10 mouse cellular contexts compared by ENCODE assay signal in the genomic region with DNA sequence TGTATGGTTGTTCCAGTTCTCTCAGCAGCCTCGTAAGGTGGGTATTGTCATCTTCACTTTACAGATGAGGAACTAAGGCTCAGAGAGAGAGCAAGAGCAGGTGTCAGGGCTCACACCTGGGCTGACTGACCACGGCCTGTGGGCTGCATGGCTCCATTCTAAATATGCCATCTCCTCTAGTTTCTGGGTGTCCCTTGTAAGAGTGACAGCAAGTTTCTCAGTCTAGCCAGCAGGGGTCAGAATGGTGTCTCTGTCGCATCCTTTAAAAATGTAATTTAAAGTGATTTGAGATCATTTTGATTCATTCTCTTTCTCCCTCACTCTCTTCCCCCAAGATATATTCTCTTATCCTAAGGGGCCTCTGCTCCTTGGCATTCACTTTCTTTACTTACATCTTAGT. TPM values are rescaled to one million over a fixed set of nuclear protein-coding genes. Genes with fewer than 3 reads are reported as not detected.
A peak's percentile ranks its signal among the peaks of the same experiment; 100 is the strongest.
DNase-seq lines count a peak whose midpoint lies in the region; ATAC-seq and TF ChIP-seq lines count a peak whose summit lies in the region.
"Had no signal": no experiment of that assay in that cellular context is flagged by ENCODE, and none has a peak within 500 bp of the region (broad histone marks: within the 10 kb centered on the region; RNA-seq: fewer than 3 reads in every experiment).

No protein-coding gene starts in this region.

- no peaks in the 10 kb centered on the region for H3K27me3 ChIP-seq in hindbrain, postnatal 0 days (ENCODE audit: insufficient read depth, low read length)
- H3K27me3 ChIP-seq in hindbrain, embryonic 14.5 days (ENCODE audit: control insufficient read depth, insufficient read depth, low read length): no peaks in the 10 kb centered on the region
- no peaks in the 10 kb centered on the region for H3K27me3 ChIP-seq in midbrain, embryonic 14.5 days (ENCODE audit: control insufficient read depth, insufficient read depth, low read length)
- H3K27me3 ChIP-seq in midbrain, embryonic 10.5 days (ENCODE audit: low read depth, poor library complexity, severe bottlenecking): no peaks in the 10 kb centered on the region
- H3K27me3 ChIP-seq in neural tube, embryonic 15.5 days (replicated peaks): no peaks in the 10 kb centered on the region
- H3K27me3 ChIP-seq: lung, embryonic 15.5 days; neural tube, embryonic 13.5 days had no signal

- TF ChIP-seq CTCF in hindbrain, postnatal 0 days (IDR thresholded peaks at IDR 0.05; ENCODE audit: low read depth): peak; percentile 60

- no peak overlapping the region for H3K9ac ChIP-seq in hindbrain, postnatal 0 days (replicated peaks; ENCODE audit: low read length)
- H3K9ac ChIP-seq in hindbrain, embryonic 14.5 days: no peak overlapping the region
- H3K9ac ChIP-seq in midbrain, embryonic 14.5 days (replicated peaks; ENCODE audit: low read length): no peak overlapping the region
- no peak overlapping the region for H3K9ac ChIP-seq in neural tube, embryonic 15.5 days (replicated peaks)
- H3K9ac ChIP-seq: lung, embryonic 15.5 days; neural tube, embryonic 13.5 days had no signal

- no peak overlapping the region for H3K4me3 ChIP-seq in hindbrain, postnatal 0 days (ENCODE audit: low read length)
- H3K4me3 ChIP-seq in hindbrain, embryonic 14.5 days (replicated peaks; ENCODE audit: low read length): no peak overlapping the region
- H3K4me3 ChIP-seq in midbrain, embryonic 14.5 days (replicated peaks; ENCODE audit: low read depth, low read length): no peak overlapping the region
- no peak overlapping the region for H3K4me3 ChIP-seq in midbrain, embryonic 10.5 days
- no peak overlapping the region for H3K4me3 ChIP-seq in neural tube, embryonic 15.5 days (replicated peaks)
- H3K4me3 ChIP-seq: lung, embryonic 15.5 days; neural tube, embryonic 13.5 days had no signal

- no peaks in the 10 kb centered on the region for H3K4me1 ChIP-seq in hindbrain, postnatal 0 days (ENCODE audit: insufficient read depth, low read length)
- H3K4me1 ChIP-seq in hindbrain, embryonic 14.5 days (replicated peaks; ENCODE audit: control insufficient read depth, insufficient read depth, low read length): no peaks in the 10 kb centered on the region
- H3K4me1 ChIP-seq in midbrain, embryonic 14.5 days (ENCODE audit: control insufficient read depth, insufficient read depth, low read length): no peaks in the 10 kb centered on the region
- H3K4me1 ChIP-seq in midbrain, embryonic 10.5 days: no peaks in the 10 kb centered on the region
- H3K4me1 ChIP-seq in neural tube, embryonic 15.5 days: no peaks in the 10 kb centered on the region
- H3K4me1 ChIP-seq: lung, embryonic 15.5 days; neural tube, embryonic 13.5 days had no signal

- DNase-seq in hindbrain, postnatal 0 days (ENCODE audit: low spot score): peak; percentile 39
- no peak for DNase-seq in hindbrain, embryonic 14.5 days (ENCODE audit: low spot score)
- peak; percentile 57 for DNase-seq in midbrain, embryonic 14.5 days
- no peak for DNase-seq in midbrain, embryonic 10.5 days (ENCODE audit: low spot score)
- peak; percentile 17 for DNase-seq in adipocyte (ENCODE audit: low spot score)
- peak; percentile 33 for DNase-seq in thymus, postnatal 0 days (ENCODE audit: low spot score)
- no peak for DNase-seq in ovary, adult 18-20 months (ENCODE audit: low spot score)

- 67% methylated on average over 3 of the region's 3 CpGs for WGBS in hindbrain, postnatal 0 days
- WGBS in hindbrain, embryonic 14.5 days: 81% methylated on average over 3 of the region's 3 CpGs
- WGBS in midbrain, embryonic 14.5 days: 81% methylated on average over 3 of the region's 3 CpGs
- 84% methylated on average over 3 of the region's 3 CpGs for WGBS in midbrain, embryonic 10.5 days
- 74% methylated on average over 3 of the region's 3 CpGs for WGBS in neural tube, embryonic 15.5 days

- no peak overlapping the region for H3K4me2 ChIP-seq in hindbrain, postnatal 0 days (ENCODE audit: low read depth, low read length)
- no peak overlapping the region for H3K4me2 ChIP-seq in hindbrain, embryonic 14.5 days (replicated peaks)
- no peak overlapping the region for H3K4me2 ChIP-seq in midbrain, embryonic 14.5 days (ENCODE audit: low read length)
- H3K4me2 ChIP-seq in neural tube, embryonic 15.5 days: no peak overlapping the region
- H3K4me2 ChIP-seq: lung, embryonic 15.5 days; neural tube, embryonic 13.5 days had no signal

- H3K9me3 ChIP-seq in hindbrain, postnatal 0 days (ENCODE audit: low read length): no peaks in the 10 kb centered on the region
- no peaks in the 10 kb centered on the region for H3K9me3 ChIP-seq in hindbrain, embryonic 14.5 days (ENCODE audit: control insufficient read depth, low read length)
- H3K9me3 ChIP-seq in midbrain, embryonic 14.5 days (ENCODE audit: control insufficient read depth, low read length): no peaks in the 10 kb centered on the region
- H3K9me3 ChIP-seq in midbrain, embryonic 10.5 days (replicated peaks): no peaks in the 10 kb centered on the region
- H3K9me3 ChIP-seq in neural tube, embryonic 15.5 days (replicated peaks): no peaks in the 10 kb centered on the region
- H3K9me3 ChIP-seq: lung, embryonic 15.5 days; neural tube, embryonic 13.5 days had no signal

- no peak overlapping the region for H3K27ac ChIP-seq in hindbrain, postnatal 0 days
- no peak overlapping the region for H3K27ac ChIP-seq in hindbrain, embryonic 14.5 days
- H3K27ac ChIP-seq in midbrain, embryonic 14.5 days (replicated peaks; ENCODE audit: low read depth, low read length): no peak overlapping the region
- H3K27ac ChIP-seq in midbrain, embryonic 10.5 days (replicated peaks): no peak overlapping the region
- no peak overlapping the region for H3K27ac ChIP-seq in neural tube, embryonic 15.5 days (replicated peaks)
- H3K27ac ChIP-seq: lung, embryonic 15.5 days; neural tube, embryonic 13.5 days had no signal

- no peak for ATAC-seq in hindbrain, postnatal 0 days
- ATAC-seq in hindbrain, embryonic 14.5 days (ENCODE audit: low FRiP score): no peak
- no peak for ATAC-seq in midbrain, embryonic 14.5 days (ENCODE audit: low FRiP score, low TSS enrichment)
- ATAC-seq in neural tube, embryonic 15.5 days (ENCODE audit: low FRiP score): no peak

- peaks cover 18% of the 10 kb centered on the region for H3K36me3 ChIP-seq in hindbrain, postnatal 0 days (ENCODE audit: insufficient read depth, low read length)
- H3K36me3 ChIP-seq in hindbrain, embryonic 14.5 days (replicated peaks; ENCODE audit: control insufficient read depth, insufficient read depth): peaks cover 62% of the 10 kb centered on the region
- H3K36me3 ChIP-seq in midbrain, embryonic 14.5 days (ENCODE audit: control insufficient read depth, insufficient read depth, low read length): 0 out of 2 replicates have a peak, but pooled peaks cover 21% of the 10 kb centered on the region
- peaks cover 44% of the 10 kb centered on the region for H3K36me3 ChIP-seq in midbrain, embryonic 10.5 days
- H3K36me3 ChIP-seq in neural tube, embryonic 15.5 days: peaks cover 39% of the 10 kb centered on the region

RNA-seq across cellular contexts. Expression of gene Skil, which starts 47.6 kb away (rescaled TPM):
- total RNA-seq in hindbrain, postnatal 0 days (2014; rRNA removed): 36.4 and 38.9 TPM in 2 replicates
- polyA plus RNA-seq in hindbrain, postnatal 0 days (2015; fragmentation: Nextera tagmentation; extraction: Ambion mirVana): 23.9 and 25.1 TPM in 2 replicates
- 34.4 and 36.5 TPM in 2 replicates for polyA plus RNA-seq in hindbrain, embryonic 14.5 days (2014; fragmentation: Nextera tagmentation; extraction: Ambion mirVana)
- 35.0 and 42.4 TPM in 2 replicates for polyA plus RNA-seq in midbrain, embryonic 14.5 days (2014; fragmentation: Nextera tagmentation; extraction: Ambion mirVana)
- 30.6 and 39.9 TPM in 2 replicates for polyA plus RNA-seq in midbrain, embryonic 10.5 days (2016; fragmentation: Nextera tagmentation; extraction: Ambion mirVana)
- polyA plus RNA-seq in thymus, postnatal 0 days (2015; fragmentation: Nextera tagmentation; extraction: Ambion mirVana): 14.6 and 17.0 TPM in 2 replicates
- polyA plus RNA-seq in neural tube, embryonic 15.5 days (2015; fragmentation: Nextera tagmentation; extraction: Ambion mirVana): 21.3 and 23.2 TPM in 2 replicates

RNA-seq across cellular contexts. Expression of gene Prkci, which starts 51.7 kb away (rescaled TPM):
- 35.0 and 45.2 TPM in 2 replicates for total RNA-seq in hindbrain, postnatal 0 days (2014; rRNA removed)
- 20.5 and 20.8 TPM in 2 replicates for polyA plus RNA-seq in hindbrain, postnatal 0 days (2015; fragmentation: Nextera tagmentation; extraction: Ambion mirVana)
- 34.6 and 39.8 TPM in 2 replicates for polyA plus RNA-seq in hindbrain, embryonic 14.5 days (2014; fragmentation: Nextera tagmentation; extraction: Ambion mirVana)
- 19.3 and 34.4 TPM in 2 replicates for polyA plus RNA-seq in midbrain, embryonic 14.5 days (2014; fragmentation: Nextera tagmentation; extraction: Ambion mirVana)
- polyA plus RNA-seq in midbrain, embryonic 10.5 days (2016; fragmentation: Nextera tagmentation; extraction: Ambion mirVana): 31.0 and 31.7 TPM in 2 replicates
- 15.0 and 15.9 TPM in 2 replicates for polyA plus RNA-seq in thymus, postnatal 0 days (2015; fragmentation: Nextera tagmentation; extraction: Ambion mirVana)
- polyA plus RNA-seq in neural tube, embryonic 15.5 days (2015; fragmentation: Nextera tagmentation; extraction: Ambion mirVana): 25.1 and 29.4 TPM in 2 replicates

Comparison
In these comparisons a context has a peak if more than half of its experiments do, and no peak if none do; other contexts are left out.
1. DNase-seq: peak in hindbrain, postnatal 0 days (single experiment), midbrain, embryonic 14.5 days (single experiment), adipocyte (single experiment) and thymus, postnatal 0 days (single experiment); none in hindbrain, embryonic 14.5 days (single experiment), midbrain, embryonic 10.5 days (single experiment) and ovary, adult 18-20 months (single experiment).